Mouse (Mus musculus) olfactory bulb, adult 2 months (tissue): ENCODE measurements at regions not wholly inside any gene's neighbourhood (a gene's known extent, or its start where the extent isn't known, plus 50 kb on each side); places are given as distances from the start of the nearest gene placed in this dataset.

Source experiments
- H3K27ac ChIP-seq: fragments of 200-500 bp; 2 replicates; pipeline ENCODE4 v1.5.1; 2012; ENCODE audit warnings: low read depth, low read length; ENCODE audit not compliant: insufficient read depth
- H3K4me1 ChIP-seq: fragments of 200-500 bp; 2 replicates; pipeline ENCODE4 v1.6.1; 2012; ENCODE audit warnings: low read length; ENCODE audit not compliant: control insufficient read depth, insufficient read depth
- H3K4me3 ChIP-seq: fragments of 200-500 bp; 2 replicates; pipeline ENCODE4 v1.5.1; 2012; ENCODE audit warnings: mild to moderate bottlenecking, low read depth, low read length, moderate library complexity; ENCODE audit not compliant: insufficient read depth
- CTCF ChIP-seq: fragments of 200-500 bp; IDR thresholded peaks from 2 replicates; pipeline ENCODE4 v1.5.1; 2012; ENCODE audit warnings: low read depth, mild to moderate bottlenecking, low read length, moderate library complexity; ENCODE audit not compliant: insufficient read depth
- POLR2A ChIP-seq: fragments of 200-500 bp; IDR thresholded peaks from 2 replicates; pipeline ENCODE4 v1.6.1; 2012; ENCODE audit warnings: mild to moderate bottlenecking, low read depth, low read length, moderate library complexity; ENCODE audit not compliant: insufficient read depth
- WGBS: fragments of 180-500 bp; shearing (Covaris S2); methylation state at CpG from one replicate; pipeline ENCODE4 v1.1.7; 2018; 5-methylcytosine and 5-hydroxymethylcytosine counted together

- H3K4me3 ChIP-seq = no peak overlapping the region
- no peak overlapping the region for H3K27ac ChIP-seq
- 88% methylated on average over 6 of the region's 6 CpGs for WGBS
- H3K4me1 ChIP-seq = no peaks in the 10 kb centered on the region
- no peak for TF ChIP-seq CTCF
- no peak for TF ChIP-seq POLR2A
Observed at GRCm38 (mm10) chr10:109405116-109405685, 394.4 kb upstream of the Syt1 start.

GRCm38 (mm10) chr10:109383758-109384157 is 373.0 kb upstream of the Syt1 start:
- no peak for TF ChIP-seq POLR2A
- TF ChIP-seq CTCF = no peak
- no peaks in the 10 kb centered on the region for H3K4me1 ChIP-seq
- H3K4me3 ChIP-seq = no peak overlapping the region
- WGBS = 76% methylated on average over 4 of the region's 4 CpGs
- no peak overlapping the region for H3K27ac ChIP-seq

DNA sequence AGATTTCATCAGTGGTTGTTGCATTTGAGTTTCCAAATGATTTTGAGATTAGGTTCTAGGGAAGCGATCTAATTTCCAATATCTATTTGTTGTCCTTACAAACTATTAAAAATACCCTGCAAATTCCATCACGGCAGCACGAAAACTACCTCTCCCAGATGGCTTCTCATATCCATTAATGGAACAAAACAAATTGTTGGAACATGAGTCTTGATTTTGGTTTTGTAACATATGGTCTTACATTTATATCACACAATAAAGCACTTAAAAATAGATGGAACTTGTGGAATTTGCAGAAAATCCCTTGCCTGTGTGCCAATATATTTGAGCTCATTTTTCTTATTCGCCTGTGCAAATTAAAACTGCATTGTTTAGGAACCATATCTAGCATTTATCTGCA is 368.1 kb upstream of the Syt1 start:
- 88% methylated on average over 4 of the region's 4 CpGs for WGBS
- Histone ChIP-seq H3K4me1 (no peaks in the 10 kb centered on the region), H3K4me3 (no peak overlapping the region), H3K27ac (no peak overlapping the region)
- no peak for TF ChIP-seq CTCF
- no peak for TF ChIP-seq POLR2A

DNA sequence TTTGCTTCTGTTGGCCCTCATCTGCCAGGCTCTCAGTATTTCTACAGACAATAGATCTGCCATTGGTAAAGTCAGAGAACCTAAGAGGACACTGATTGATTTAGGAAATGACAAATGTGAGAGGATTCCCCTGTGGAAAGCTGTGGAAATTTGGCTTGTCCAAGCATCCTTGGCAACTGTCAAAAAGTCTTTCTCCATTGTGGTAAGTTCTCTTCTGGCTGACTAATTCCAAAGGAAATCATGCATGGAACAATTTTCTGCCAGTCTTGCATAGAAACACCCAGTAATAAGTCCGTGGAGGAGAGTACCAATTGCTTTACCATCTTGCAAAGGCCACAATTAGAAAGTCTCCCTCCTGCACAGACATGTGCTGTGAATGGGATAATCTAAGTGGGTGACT is 349.4 kb upstream of the Syt1 start:
- no peak for TF ChIP-seq POLR2A
- TF ChIP-seq CTCF = no peak
- Histone ChIP-seq H3K4me3 (no peak overlapping the region), H3K27ac (no peak overlapping the region; the same call in 1 of the 2 replicates), H3K4me1 (peaks cover 2% of the 10 kb centered on the region; the same call in 1 of the 2 replicates)
- WGBS = 26% methylated on average over 1 of the region's 1 CpGs

GRCm38 (mm10) chr10:109358812-109359211 is 348.0 kb upstream of the Syt1 start:
- WGBS = 20% methylated on average over 6 of the region's 6 CpGs
- Histone ChIP-seq H3K4me3 (no peak overlapping the region), H3K4me1 (peaks cover 2% of the 10 kb centered on the region; the same call in 1 of the 2 replicates), H3K27ac (no peak overlapping the region)
- TF ChIP-seq POLR2A (no peak), CTCF (no peak)

DNA sequence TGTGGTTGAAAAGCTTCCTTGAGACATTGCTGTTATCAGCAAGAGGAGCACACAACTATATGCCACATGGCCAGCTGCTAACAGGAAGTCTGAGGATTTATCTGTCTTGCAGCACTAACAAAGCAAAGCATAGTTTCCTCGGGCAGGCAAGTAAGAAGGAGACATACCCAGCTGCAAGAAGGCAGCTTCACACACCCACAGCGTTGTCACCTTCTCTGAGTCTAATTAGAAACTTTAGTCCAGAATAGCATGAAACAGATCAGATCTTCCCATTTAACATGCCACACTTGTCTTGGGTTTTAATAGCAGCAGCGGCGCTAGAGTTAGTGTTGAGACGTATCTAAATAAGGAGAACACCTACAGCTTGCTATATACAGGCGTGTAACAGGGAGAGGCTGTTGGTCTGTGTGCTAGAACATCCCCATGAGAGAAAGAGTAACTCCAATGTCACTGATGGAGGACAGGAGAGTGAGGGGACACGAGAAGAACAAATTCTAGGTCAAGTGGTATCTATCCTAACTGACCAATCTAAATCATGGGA is 322.1 kb upstream of the Syt1 start:
- peak overlapping the region; percentile 72; the same call in 1 of the 2 replicates for H3K27ac ChIP-seq
- WGBS = 44% methylated on average over 7 of the region's 7 CpGs

GRCm38 (mm10) chr10:109309286-109309685 is 298.5 kb upstream of the Syt1 start:
- 37% methylated on average over 6 of the region's 6 CpGs for WGBS
- Histone ChIP-seq H3K4me3 (no peak overlapping the region), H3K4me1 (no peaks in the 10 kb centered on the region), H3K27ac (no peak overlapping the region)
- TF ChIP-seq CTCF (no peak), POLR2A (no peak)

More for the DNA sequence above, 322.1 kb upstream of the Syt1 start:
- H3K4me3 ChIP-seq = no peak overlapping the region
- no peak for TF ChIP-seq CTCF
- no peak for TF ChIP-seq POLR2A
- H3K4me1 ChIP-seq = no peaks in the 10 kb centered on the region

DNA sequence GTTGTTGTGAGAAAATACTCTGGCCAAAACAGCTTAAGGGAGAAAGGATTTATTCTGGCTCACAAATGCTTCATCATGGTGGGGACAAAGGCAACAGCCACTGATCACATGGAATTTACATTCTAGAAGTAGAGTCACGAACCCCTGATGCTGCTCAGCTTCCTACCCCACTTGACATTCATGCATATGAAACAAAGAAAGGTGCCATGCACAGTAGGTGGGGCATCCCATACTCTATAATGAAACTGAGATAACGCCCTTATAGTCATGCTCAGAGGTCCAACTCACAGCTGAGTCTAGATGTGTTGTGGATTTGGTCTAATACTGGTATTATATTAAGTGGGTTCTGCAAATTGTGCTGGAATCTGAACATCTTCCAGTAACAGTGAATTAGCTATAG is 289.4 kb upstream of the Syt1 start:
- H3K4me1 ChIP-seq = no peaks in the 10 kb centered on the region
- TF ChIP-seq CTCF (no peak), POLR2A (no peak)
- H3K4me3 ChIP-seq = no peak overlapping the region
- WGBS = 86% methylated on average over 2 of the region's 2 CpGs
- no peak overlapping the region for H3K27ac ChIP-seq

DNA sequence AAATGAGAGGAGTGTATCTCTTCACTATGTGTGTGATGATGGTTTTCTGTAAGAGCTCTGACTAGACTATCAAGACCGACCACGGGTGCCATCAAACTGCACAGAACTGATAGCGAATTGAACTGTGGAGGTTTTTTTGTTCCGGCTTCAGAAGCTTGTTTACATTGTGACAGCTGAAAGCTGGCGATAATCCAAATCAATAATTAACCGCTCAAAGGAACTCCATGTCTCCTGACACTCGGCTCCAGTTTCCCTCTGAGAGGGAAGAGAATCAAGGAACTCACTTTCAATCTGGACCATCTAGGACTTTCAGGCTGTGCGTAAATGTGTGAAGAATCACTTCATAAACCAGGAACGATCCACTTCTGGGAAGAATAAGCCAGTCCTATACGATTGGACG is 289.0 kb upstream of the Syt1 start:
- H3K27ac ChIP-seq = no peak overlapping the region
- WGBS = 50% methylated on average over 11 of the region's 11 CpGs
- TF ChIP-seq POLR2A = no peak
- no peak for TF ChIP-seq CTCF

More for the DNA sequence above, 289.0 kb upstream of the Syt1 start:
- no peaks in the 10 kb centered on the region for H3K4me1 ChIP-seq
- no peak overlapping the region for H3K4me3 ChIP-seq
